Mouse (Mus musculus) frontal cortex, adult 2 months (tissue): ENCODE measurements around the gene Comt. TPM values are rescaled to one million over a fixed set of nuclear protein-coding genes. Genes with fewer than 3 reads are reported as not detected.

Experiments used
- DNase-seq, 2 experiments: peaks; one replicate each; pipeline ENCODE4 v3.0.0; 2022; ENCODE audit warnings: low spot score in 1 of 2; ENCODE audit errors: extremely low spot score in 1 of 2
- polyA plus RNA-seq: library from polyadenylated mRNA; depleted of rRNA; stranded (reverse); fragments of >200 nt; gene quantifications from 2 replicates; pipeline ENCODE4 v1.2.3, GENCODE M21; 2012

The Comt gene
- polyA plus RNA-seq, 1 experiment: 140 TPM

GRCm38 (mm10) chr16:18392469-18393426, 33.9 kb downstream of the Comt start:
- DNase-seq: peak in 1 of 2 experiments; percentile 70

DNA sequence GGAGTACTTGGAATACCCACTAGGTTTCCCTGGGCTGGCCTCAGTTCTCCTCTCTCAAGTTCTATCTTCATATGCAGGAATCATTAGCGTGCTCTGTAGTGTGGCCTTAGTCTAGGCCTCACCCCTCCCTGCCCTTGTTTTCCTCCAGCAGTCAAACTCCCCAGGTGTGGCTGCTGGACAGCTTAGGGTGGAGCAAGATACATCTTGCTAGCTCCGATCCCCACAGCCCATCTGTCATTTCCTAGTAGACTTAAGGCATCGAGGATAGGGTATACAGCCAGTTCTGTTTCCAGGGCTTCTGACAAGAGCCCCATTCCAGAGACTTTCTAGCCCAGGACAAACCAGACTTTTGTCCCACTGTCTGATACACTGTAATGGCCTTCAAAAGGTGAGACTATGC, 34.9 kb downstream of the Comt start:
- DNase-seq: no peak

GRCm38 (mm10) chr16:18391127-18391526, 35.5 kb downstream of the Comt start:
- no peak for DNase-seq

GRCm38 (mm10) chr16:18390399-18390798, 36.3 kb downstream of the Comt start:
- DNase-seq: no peak

DNA sequence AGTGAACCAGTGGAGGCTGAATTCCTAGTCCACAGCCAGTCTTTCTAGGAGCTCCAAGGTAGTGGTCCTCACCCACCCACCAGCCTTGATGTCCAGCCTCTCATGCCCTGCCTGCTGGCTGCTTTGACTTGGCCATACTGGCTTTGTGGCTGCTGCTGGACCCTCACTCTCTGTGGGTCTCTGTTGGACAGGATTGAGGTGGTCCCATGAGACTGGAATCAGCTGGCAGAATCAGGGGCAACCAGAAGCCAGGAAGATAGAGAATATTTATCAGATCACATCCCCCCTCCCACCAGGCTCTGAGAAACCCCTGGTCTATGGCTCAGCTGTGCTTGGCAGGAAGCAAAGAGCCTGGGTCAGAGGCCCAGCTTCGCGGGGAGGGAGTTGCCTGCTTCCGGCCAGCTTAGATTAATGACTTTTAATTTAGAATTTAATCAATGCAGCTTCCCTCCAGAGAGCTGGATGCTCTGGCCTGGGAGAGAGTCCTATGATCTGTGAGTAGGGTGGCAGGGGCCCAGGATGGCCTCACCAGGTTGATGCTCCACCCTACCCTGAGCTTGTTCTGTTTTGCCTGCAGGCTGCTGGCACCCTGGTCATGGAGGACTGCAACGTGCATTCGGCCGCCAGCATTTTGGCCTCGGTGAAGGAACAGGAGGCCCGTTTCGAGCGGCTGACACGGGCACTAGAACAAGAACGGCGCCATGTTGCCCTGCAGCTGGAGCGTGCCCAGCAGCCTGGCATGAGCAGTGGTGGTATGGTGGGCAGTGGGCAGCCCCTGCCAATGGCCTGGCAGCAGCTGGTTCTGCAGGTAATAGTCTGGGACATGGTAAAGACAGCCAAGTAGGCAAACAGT, 37.8 kb downstream of the Comt start:
- DNase-seq: no peak

DNA sequence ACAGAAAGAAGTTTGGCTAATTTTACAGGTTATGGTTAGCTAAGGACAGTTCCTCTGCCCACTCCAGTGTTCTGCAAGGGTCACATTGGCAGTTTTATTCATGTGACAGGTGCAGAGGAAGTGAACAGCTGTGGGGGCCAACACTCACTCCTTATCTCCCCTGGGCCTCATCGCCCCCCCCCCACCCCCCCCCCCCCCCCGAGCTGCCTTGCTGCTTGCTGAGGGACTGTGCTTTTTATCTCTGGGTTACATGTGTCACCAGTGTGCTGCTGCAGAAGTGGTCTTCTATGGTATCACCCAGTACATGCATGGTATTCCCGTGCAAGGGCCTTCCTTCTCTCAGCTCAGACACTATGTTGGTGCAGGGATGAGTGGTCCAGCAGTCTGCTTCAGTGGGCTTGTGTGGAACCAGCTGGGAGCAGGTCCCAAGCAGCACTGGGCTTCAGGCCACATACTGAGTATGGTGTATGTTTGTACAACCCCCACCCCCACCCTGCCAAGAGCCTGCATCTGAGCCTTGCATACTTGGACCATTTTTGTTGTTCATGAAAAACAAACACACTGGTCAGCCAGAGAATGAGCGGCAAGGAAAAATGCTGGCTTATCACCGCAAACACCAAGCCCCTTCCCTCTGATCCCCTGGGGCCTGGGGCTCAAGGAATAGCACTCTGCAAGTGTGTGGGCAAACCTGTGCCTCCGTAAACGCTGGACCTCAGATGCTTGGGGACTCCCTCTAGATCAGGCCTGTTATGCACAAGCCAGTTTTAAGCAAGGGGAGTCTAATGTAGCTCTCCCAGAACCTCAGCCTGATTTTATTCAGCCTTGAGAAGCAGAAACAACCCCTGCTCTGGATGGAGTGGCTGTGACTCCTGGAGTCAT, 38.7 kb downstream of the Comt start:
- no peak for DNase-seq

DNA sequence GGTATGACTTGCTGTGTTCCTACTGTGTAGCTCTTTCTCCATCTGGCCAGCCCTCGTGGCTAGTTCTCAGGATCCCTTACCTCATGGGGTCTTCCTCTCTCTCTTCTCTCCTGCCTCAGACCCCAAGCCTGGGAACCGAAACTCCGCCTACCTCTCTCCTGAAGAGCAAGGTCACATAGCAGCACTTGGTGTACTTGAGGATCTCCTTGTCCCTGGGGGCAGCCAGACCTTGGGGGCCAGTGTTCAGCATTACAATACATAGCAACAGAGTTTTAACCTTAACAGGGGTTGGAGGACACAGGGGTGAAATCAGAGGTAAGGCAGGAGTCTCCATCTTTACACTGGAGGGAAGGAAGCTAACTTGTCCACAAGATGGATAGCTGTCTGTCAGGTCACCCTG, 39.7 kb downstream of the Comt start:
- no peak for DNase-seq

DNA sequence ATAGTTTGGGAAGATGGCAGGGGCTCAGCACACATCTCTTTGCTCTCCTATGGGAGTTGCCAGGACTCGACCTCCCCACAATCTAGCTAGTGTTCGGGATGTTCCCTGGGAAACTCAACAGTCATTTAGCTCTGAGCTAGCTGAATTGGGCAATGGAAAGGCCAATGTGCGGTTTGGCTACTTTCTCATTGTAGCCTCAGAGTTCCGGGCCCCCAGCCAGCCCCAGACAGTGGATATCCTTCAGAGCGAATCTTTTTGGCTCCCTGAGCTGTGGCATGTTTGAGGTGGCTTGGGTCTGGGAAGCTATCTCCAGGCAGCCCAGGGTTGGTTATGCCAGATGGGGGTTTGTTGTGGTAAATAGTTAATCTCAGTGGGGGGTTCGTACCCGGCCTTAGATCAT, 40.2 kb downstream of the Comt start:
- no peak for DNase-seq

- no peak for DNase-seq
These were observed 41.2 kb downstream of the Comt start for GRCm38 (mm10) chr16:18385411-18385810.

DNA sequence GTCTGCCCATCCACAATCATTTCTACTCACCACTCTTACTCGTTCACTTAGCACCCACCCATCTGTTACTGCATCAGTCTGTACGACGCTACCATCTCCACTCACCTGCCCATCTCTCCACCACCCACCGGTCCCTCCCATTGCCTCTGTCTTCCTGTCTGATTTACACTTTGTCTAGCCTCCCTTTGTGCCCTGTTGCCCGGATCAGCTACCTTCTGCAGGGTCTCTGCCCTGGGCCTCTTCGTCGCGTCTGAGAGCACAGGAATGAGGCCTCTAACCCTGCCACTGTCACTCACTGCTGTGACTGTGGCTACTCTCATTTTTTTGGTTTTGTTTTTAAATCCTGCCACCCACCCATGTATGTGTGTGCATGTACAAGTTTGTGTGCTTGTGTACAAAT, 42.0 kb downstream of the Comt start:
- no peak for DNase-seq

DNA sequence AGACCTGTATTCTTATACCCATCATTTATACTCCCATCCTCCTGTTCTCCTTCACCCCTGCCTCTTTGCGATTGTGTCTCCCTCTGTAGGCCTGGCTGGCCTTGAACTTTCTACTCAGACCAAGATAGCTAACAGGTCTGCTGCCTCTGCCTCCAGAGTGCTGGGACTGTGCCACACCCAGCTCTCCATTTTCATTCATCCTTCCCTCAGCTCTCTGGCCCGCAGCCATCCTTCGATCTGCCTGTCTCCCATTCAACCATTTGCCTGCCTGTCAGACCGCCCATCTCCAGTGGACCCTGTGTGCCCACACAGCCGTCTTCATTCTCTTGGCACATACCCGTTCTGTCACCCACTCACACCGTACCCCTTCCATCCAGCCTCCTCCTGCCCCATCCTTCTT, 42.4 kb downstream of the Comt start:
- DNase-seq: no peak

DNA sequence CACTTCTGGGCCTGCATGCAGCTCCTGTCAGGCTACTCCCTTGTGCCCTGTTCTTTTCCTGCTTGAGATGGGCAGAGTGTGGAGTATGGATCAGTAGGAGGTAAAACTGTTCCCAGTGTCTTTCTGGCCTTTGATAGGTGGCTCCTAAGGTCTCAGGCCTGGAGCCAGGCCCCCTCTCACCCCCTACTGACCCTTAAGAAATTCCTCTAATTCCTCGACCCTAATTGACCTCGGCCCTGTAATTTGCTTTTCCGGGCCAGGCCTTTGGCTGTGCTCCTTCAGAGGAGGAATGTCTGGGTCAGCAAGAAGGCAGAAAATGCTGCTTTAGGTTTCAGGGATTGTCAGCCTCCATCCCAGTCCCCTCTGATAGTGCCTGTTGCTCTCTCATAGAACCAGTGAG, 42.9 kb downstream of the Comt start:
- DNase-seq: no peak

GRCm38 (mm10) chr16:18383045-18383726, 43.5 kb downstream of the Comt start:
- no peak for DNase-seq

- DNase-seq: no peak
These were observed 44.9 kb downstream of the Comt start for GRCm38 (mm10) chr16:18381621-18382258.

GRCm38 (mm10) chr16:18380495-18381063, 46.1 kb downstream of the Comt start:
- DNase-seq: no peak

DNA sequence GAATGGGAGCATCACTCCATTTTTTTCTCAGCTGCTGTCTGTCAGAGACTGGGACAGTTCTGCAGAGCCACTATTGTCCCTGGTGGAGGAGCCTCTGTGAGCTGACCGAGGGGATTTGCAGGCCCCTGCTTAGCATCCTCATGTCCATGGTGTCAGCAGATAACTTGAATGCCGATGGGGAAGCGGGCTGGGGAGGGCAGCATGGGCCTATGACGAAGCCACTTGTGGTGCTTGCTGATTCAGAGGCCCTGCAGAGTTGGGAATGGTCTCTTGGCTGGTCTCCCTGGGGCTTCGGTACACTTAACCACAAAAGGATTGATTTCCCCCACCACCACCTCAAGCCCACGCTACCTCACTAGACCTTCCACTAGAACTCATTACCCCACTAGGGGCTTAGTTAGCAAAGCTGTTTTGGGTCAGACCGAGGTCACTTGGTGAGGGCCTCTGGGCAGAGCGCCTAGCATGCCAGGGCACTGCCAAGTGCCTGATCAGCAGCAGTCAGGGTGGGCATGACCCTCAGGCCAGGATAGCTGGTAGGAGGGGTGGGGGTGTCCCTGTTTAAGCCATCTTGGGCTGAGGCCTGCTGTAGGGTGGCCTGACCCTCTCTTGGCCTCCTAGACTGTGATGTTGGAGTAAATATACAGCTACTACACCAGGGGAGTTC, 47.2 kb downstream of the Comt start:
- no peak for DNase-seq

DNA sequence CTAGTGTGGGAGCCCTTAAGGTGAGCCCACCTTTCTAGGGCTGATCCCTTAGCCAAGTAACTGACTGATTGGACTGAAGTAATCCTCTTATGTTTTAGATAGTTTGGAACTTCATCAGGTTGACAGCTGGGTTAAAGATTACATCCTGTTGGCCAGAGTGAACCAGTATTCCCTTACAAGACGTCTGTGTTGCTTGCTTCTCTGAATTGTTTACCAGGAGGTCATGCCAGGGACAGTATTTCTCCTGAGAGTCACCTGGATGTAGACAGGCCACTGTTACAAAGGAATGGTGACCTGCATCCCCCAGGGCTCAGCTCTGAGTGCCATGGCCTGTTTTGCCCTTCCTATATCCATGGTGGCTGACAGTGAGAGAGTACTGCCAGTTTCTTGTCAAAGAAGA, 48.2 kb downstream of the Comt start:
- no peak for DNase-seq

- DNase-seq: no peak
These were observed 49.4 kb downstream of the Comt start for GRCm38 (mm10) chr16:18377203-18377602.
